Mouse (Mus musculus) cerebellum, adult (tissue): ENCODE data around the gene Omp.
"Not testable (repeated sequence)": the region's sequence is repeated elsewhere in the genome, so short reads cannot be mapped to it uniquely, and the experiment has no call there.

Experiments
- ATAC-seq: cut with Nextera tagmentation; 2 replicates; pipeline ENCODE4 v1.9.2; 2017; ENCODE audit warnings: mild to moderate bottlenecking, moderate library complexity, mixed read lengths; ENCODE audit not compliant: insufficient number of reproducible peaks, low FRiP score, low TSS enrichment

The Omp gene

DNA sequence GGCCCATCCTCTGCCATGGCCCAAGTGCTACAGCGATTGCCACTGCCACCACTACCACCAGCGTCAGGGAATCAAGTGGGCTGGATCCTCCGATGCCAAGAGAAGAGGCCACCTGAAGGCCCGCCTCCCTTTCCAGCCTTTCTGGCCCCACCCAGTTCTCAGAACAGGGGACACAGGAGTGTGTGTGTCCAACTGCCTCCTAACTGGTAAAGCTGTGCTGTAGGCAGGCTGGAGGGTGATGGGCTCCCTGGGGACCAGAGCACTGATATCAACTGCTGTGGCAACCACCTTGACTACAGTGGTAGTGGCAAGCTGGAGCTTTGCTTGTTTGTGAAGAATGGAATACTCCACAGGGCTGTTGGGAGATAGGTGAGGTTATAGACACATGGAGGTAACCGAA, at the start of gene Omp:
Gene Omp, minus strand, starts transcription at position 101 of the 400 bp plus-strand sequence.
- no peak for ATAC-seq

- ATAC-seq = 0 out of 2 replicates have a peak, but pooled peaks have one; percentile 10
Observed at GRCm38 (mm10) chr7:98194026-98194792, 48.9 kb upstream of the Omp start.

DNA sequence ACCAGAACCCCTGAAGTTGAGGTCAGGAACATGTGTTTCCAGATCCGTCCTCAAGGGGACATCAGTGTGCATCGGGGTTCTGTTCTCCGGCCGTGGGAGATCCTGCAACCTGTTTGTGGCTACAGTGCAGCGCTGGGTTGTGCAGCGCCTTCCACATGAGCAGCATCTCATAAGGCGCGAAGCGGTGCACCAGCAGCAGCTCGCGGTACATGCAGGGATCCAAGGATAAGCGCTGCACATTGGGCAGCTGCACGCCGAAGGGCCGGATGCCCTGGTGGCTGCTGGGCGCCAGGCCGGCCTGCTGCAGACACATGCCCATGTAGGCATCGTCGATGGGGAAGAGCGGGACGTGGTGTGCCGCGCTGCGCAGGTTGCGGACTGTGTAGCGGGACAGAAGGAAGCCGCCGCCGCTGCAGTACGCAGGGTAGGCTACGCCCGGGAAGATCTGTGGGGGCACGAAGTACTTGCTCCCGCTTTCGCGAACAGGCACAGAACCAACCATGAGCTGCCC, 48.3 kb upstream of the Omp start:
- peak; percentile 60; the same call in 1 of the 2 replicates for ATAC-seq

DNA sequence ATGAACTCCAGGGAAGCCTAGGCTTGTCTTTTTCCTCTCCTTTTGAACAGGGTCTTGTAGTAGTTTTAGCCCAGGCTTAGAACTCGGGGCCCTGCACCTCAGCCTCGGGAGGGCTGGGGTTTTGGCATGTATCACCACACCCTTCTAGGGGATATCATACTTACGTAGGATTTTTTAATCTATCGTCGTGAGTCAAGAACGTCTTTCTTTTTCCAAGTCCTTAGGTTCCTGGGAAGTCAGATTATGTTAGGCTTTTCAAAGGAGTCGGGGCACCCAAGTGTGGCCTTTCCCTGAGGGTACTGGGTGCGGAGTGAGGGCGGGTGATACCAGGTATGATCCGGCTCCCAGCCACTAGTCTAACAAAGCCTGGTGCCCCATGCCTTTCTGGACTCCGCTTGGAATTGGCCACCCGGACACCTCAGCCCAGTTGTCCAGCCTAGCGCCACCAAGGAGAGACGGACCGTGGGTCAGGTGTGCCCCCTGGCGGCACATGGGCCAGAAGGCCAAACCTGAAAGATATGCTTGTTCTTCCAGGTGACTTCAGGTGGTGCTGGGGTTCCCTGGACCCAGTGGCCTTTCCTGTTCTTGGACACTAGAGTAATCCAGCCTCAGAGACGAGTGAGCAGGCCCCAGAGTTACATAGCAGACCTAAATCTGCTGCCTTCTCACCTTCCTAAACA, 46.4 kb upstream of the Omp start:
- no peak for ATAC-seq

- no peak for ATAC-seq
Observed at GRCm38 (mm10) chr7:98190578-98190977, 45.3 kb upstream of the Omp start.

GRCm38 (mm10) chr7:98189745-98190144, 44.4 kb upstream of the Omp start:
- ATAC-seq = no peak

DNA sequence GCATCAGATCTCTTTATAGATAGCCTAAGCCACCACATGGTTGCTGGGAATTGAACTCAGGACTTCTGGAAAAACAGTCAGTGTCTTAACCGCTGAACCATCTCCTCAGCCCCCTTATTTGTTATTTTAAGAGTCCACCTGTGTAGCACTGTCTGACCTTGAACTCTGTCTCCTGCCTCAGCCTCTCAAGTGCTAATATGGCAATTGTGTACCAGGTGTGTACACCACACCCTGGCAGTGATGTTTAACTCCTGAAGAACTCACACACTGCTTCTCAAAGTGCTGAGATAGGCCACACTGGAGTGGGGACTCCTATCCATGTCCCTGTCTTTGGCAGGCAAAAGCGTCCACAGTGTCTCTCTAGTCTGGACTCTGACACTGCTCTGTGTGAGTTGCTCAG, 43.4 kb upstream of the Omp start:
- ATAC-seq = no peak

GRCm38 (mm10) chr7:98188238-98188637, 42.9 kb upstream of the Omp start:
- ATAC-seq = no peak

- ATAC-seq = not testable (repeated sequence)
Observed at GRCm38 (mm10) chr7:98187332-98187731, 42.0 kb upstream of the Omp start.

DNA sequence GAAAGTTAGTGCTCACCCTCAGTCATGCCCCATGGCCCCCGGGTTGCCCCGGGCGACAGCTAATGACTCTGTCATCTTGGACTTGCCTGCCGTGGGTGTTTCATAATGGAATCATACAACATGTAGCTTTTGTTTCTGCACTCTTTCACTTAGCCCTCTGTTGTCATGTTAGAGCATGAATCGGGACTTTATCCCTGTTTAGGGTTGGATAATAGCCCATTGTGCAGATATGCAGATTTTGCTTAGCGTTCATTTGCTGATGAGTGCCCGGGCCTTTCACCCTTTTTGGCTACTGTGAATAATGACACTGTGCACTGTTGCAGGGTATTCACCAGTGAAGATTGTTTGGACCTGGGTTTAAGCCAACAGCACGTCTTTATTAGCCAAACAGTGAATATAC, 41.3 kb upstream of the Omp start:
- no peak for ATAC-seq

GRCm38 (mm10) chr7:98185326-98185725, 40.0 kb upstream of the Omp start:
- ATAC-seq = no peak

GRCm38 (mm10) chr7:98178560-98179231, 33.4 kb upstream of the Omp start:
- ATAC-seq = 0 out of 2 replicates have a peak, but pooled peaks have one; percentile 8

- peak; percentile 65 for ATAC-seq
Observed at GRCm38 (mm10) chr7:98177929-98178559, 32.7 kb upstream of the Omp start, which contains the start of gene Capn5. Gene Capn5, minus strand, starts transcription at chr7:98178274.

DNA sequence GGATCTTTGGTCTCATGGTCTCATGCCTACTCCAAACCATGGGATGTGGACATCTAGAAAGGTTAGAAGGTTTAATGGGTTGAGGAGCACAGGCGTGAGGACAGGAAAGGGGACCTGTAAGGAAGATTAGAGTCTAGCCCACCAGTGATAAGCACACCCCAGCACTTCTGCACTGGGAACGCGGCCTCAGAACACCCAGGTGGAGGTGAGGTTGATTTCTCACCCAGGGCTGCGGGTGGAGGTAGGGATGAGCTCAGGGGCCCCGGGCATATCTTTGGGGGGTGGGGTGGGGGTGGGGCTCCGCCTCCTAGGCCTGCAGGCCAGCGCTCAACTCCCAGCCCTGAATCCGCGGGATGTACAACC, 32.2 kb upstream of the Omp start:
- 0 out of 2 replicates have a peak, but pooled peaks have one; percentile 10 for ATAC-seq

DNA sequence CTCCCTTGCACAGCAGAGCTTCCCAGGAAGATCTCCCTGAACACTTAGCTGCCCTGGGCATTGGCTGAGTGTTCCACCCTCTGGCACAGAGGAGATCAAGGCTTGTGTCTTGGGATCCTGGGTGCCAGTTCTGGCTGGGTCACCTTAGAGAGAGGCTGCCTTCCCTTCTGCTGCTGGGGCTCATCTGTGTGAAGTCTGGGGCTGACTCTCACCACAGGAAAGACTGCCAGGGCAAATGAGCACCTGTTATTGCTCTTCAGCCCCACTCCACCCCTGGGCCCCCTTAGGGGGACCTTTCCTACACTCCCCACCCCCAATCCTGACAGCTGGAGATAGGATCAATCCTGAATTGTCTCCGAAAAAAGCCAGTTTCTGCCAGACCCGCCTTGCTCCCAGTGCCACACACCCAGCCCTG, 31.8 kb upstream of the Omp start:
- no peak for ATAC-seq

- ATAC-seq = no peak
Observed at GRCm38 (mm10) chr7:98176322-98177070, 31.2 kb upstream of the Omp start.

DNA sequence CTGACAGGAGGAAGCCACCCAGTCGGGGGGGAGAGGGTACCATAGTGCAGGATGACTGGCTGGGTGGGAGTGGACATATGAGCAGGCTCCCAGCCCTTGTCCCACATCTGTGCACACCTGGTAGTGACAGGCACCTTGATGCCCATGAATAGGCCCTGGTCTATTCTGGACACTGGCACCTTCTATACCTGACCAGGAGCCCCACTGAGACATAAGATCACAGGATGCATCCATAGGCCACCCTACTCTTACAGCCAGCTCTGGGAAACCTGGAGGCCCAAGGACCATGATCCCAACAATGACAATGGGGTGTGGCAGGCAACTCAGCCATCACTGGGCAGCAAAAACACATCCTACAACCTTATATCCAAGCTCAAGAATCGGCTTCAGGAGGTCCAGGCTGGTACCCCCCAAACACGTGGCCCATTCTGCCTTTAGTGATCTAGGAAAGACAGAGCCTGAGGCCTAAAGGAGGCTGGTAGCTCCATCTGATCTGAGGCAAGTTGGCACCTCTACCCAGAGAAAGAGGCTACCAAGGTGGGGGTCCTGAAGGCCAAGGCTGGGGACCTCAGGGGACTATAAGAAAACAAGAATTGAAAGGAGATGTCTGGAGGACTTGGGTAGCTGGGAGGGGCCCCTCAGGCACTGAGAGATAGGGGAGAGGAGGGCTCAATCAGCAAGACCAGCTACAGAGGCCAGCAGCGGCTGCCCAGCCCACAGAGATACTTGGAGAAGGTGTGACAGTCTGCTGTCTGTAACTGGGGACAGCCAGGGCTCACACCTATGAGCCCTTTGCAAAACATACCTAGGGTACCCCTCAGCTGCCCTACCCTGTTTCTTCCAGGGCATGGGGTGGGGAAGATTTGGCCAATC, 29.8 kb upstream of the Omp start:
- no peak for ATAC-seq

DNA sequence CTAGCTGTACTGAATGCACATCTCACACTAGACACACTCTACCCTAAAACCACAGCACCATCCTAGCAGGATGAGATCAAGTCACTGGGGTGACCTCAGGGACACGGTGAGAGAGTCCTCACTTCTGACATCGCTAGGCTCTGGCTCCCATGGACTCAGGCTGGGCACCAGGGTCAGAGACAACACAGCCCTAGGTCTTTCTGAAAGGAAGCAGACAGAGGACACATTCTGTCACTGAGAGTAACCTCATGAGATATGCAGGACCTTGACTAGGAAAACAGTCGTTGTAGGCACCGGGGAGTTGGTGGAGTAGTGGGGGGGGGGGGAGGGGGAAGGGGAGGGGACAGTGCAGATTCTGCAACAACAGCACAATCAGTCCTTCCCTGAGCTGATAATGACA, 28.1 kb upstream of the Omp start:
- no peak for ATAC-seq

DNA sequence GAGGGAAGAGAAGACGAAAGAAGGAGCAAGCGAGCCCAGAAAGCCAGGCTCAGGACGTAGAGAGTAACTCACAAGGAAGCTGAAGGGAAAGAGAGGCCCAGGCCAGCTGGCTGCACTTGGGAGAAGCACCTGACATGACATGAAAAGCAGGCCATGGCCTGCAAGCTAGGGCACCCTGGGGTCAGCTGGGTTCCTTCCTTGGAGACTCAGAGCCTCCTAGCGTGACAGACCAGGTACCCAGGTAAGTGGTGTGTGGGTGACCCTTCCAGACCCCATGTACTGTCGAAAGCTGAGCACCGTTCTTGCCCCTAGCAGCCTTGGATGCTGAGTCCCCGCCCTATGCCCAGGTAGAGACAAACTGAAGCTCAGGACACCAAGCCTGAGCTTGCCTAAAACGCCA, 27.4 kb upstream of the Omp start:
- ATAC-seq = no peak
